Mouse (Mus musculus) fibroblast of lung, adult 2 months (primary cell): ENCODE data around the gene Dnajc30.

ENCODE experiments used
- DNase-seq: peaks from one replicate; pipeline ENCODE4 v3.0.0-alpha.2; 2011; ENCODE audit warnings: low read depth

Dnajc30 gene

GRCm38 (mm10) chr5:135109426-135109825 lies 45.4 kb downstream of the Dnajc30 start:
- no peak for DNase-seq

- no peak for DNase-seq
Observed at GRCm38 (mm10) chr5:135109976-135110375, 46.0 kb downstream of the Dnajc30 start.

- no peak for DNase-seq
Observed at GRCm38 (mm10) chr5:135113782-135114181, 49.8 kb downstream of the Dnajc30 start.

GRCm38 (mm10) chr5:135115241-135115640 lies 51.2 kb downstream of the Dnajc30 start:
- DNase-seq = no peak
